Mouse (Mus musculus) lung, embryonic 15.5 days (tissue): Measurements from ENCODE around the gene Il5. TPM values are rescaled to one million over a fixed set of nuclear protein-coding genes. Genes with fewer than 3 reads are reported as not detected.
"Not testable (repeated sequence)": the region's sequence is repeated elsewhere in the genome, so short reads cannot be mapped to it uniquely, and the experiment has no call there.

Experiments
- ATAC-seq: fragments of 200-750 bp; cut with Nextera tagmentation; 2 replicates; pipeline ENCODE4 v1.8.0; 2017; ENCODE audit warnings: moderate number of reproducible peaks, borderline replicate concordance; ENCODE audit not compliant: low FRiP score, low TSS enrichment; ENCODE audit errors: extremely low read depth
- H3K27ac ChIP-seq: fragments of 300-500 bp; sonication (generic); 2 replicates; pipeline ENCODE4 v1.5.1; 2015; ENCODE audit warnings: moderate library complexity, mild to moderate bottlenecking, inconsistent platforms
- H3K27me3 ChIP-seq: fragments of 300-500 bp; sonication (generic); 2 replicates; pipeline ENCODE4 v1.6.1; 2015; ENCODE audit warnings: inconsistent platforms
- H3K36me3 ChIP-seq: fragments of 300-500 bp; sonication (generic); 2 replicates; pipeline ENCODE4 v1.6.1; 2015; ENCODE audit warnings: inconsistent platforms
- H3K4me1 ChIP-seq: fragments of 300-500 bp; sonication (generic); 2 replicates; pipeline ENCODE4 v1.6.1; 2015; ENCODE audit warnings: inconsistent platforms
- H3K4me2 ChIP-seq: fragments of 300-500 bp; sonication (generic); 2 replicates; pipeline ENCODE4 v1.6.1; 2015; ENCODE audit warnings: inconsistent platforms, mild to moderate bottlenecking, moderate library complexity
- H3K4me3 ChIP-seq: fragments of 300-500 bp; sonication (generic); 2 replicates; pipeline ENCODE4 v1.5.1; 2015; ENCODE audit warnings: mild to moderate bottlenecking, inconsistent platforms
- H3K9ac ChIP-seq: fragments of 300-500 bp; sonication (generic); 2 replicates; pipeline ENCODE4 v1.6.1; 2015; ENCODE audit warnings: inconsistent platforms
- H3K9me3 ChIP-seq: fragments of 300-500 bp; sonication (generic); 2 replicates; pipeline ENCODE4 v1.6.1; 2016; ENCODE audit warnings: inconsistent platforms
- WGBS: fragments of 180-500 bp; shearing (Covaris S2); methylation state at CpG from one replicate; pipeline ENCODE4 v1.1.7; 2015; 5-methylcytosine and 5-hydroxymethylcytosine counted together
- polyA plus RNA-seq: library from polyadenylated mRNA; unstranded; fragments of >200 nt; fragmentation: Nextera tagmentation; extraction: Ambion mirVana; gene quantifications from 2 replicates; pipeline ENCODE4 v1.2.1, GENCODE M21; 2015

Il5 gene
- polyA plus RNA-seq, 1 experiment from 2014 or later: 0.15 TPM

DNA sequence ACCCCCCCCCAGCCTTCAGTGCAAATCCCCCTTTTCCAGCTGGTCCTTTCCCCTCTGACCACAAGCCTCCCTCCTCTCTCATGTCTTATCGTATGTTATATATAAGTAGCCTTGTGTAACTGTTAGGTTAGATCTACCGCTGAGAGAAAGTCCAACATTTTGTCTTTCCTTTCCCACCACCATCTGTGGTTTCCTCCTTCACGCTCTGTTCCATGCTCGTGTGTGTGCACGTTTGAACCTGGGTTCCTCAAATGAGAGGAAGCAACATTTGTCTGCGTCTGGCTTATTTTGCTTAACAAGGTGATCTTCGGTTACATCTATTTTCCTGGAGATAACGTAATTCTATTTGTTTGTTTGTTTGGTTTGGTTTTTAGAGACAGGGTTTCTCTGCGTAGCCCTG, 27.4 kb downstream of the Il5 start:
- Histone ChIP-seq H3K27me3 (no peaks in the 10 kb centered on the region), H3K36me3 (no peaks in the 10 kb centered on the region), H3K4me1 (no peaks in the 10 kb centered on the region), H3K9ac (no peak overlapping the region), H3K27ac (no peak overlapping the region), H3K9me3 (no peaks in the 10 kb centered on the region), H3K4me3 (no peak overlapping the region), H3K4me2 (no peak overlapping the region)
- no peak for ATAC-seq
- whole genome bisulfite sequencing: 86% methylated on average over 9 of the region's 9 CpGs

DNA sequence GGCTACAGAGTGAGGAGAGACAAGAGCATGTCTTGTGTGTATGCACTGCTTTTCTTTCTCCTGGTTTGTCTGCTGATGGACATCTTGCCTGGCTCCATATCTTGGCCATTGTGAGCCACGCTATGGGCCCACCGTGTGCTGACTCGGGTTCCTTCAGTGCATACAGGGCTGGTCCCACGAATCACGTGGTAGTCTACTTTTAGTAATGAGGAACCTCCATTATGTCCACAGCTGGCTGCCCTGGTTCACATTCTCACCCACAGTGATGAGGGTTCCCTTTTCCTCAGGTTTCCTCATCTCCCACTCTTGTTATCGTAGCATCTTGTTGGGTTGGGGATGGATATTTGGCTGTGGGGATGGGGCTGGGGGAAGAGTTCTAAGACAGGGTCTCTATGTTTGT, 28.0 kb downstream of the Il5 start:
- WGBS: 91% methylated on average over 6 of the region's 6 CpGs
- no peak for ATAC-seq

DNA sequence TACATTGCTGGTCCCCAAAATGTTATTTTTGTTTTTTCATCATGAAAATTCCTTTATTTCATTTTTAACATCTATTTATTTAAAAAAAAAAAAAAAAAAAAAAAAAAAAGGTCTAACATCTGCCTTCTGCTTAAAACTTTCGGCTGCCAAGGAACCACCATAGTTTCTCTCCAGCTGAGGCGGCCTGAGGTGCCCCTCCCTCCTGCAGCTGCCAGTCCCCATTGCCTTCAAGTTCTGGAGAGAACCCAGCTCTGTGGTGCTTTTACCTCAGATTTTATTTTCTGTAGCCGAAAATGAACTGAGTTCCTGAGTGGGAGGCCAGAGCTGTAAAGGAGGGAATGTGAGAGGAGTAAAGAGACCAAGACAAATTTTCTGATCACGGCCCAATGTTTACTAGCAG, 28.7 kb downstream of the Il5 start:
- H3K27ac ChIP-seq: no peak overlapping the region
- H3K4me2 ChIP-seq: no peak overlapping the region
- H3K9me3 ChIP-seq: no peaks in the 10 kb centered on the region
- no peak for ATAC-seq
- no peaks in the 10 kb centered on the region for H3K27me3 ChIP-seq
- H3K36me3 ChIP-seq: no peaks in the 10 kb centered on the region
- WGBS: 40% methylated on average over 4 of the region's 4 CpGs
- no peaks in the 10 kb centered on the region for H3K4me1 ChIP-seq
- no peak overlapping the region for H3K4me3 ChIP-seq
- H3K9ac ChIP-seq: no peak overlapping the region

More for the DNA sequence above, 28.0 kb downstream of the Il5 start:
- no peak overlapping the region for H3K9ac ChIP-seq
- no peak overlapping the region for H3K4me2 ChIP-seq
- H3K27me3 ChIP-seq: no peaks in the 10 kb centered on the region
- no peaks in the 10 kb centered on the region for H3K4me1 ChIP-seq
- H3K36me3 ChIP-seq: no peaks in the 10 kb centered on the region
- H3K9me3 ChIP-seq: no peaks in the 10 kb centered on the region
- no peak overlapping the region for H3K4me3 ChIP-seq
- H3K27ac ChIP-seq: no peak overlapping the region

DNA sequence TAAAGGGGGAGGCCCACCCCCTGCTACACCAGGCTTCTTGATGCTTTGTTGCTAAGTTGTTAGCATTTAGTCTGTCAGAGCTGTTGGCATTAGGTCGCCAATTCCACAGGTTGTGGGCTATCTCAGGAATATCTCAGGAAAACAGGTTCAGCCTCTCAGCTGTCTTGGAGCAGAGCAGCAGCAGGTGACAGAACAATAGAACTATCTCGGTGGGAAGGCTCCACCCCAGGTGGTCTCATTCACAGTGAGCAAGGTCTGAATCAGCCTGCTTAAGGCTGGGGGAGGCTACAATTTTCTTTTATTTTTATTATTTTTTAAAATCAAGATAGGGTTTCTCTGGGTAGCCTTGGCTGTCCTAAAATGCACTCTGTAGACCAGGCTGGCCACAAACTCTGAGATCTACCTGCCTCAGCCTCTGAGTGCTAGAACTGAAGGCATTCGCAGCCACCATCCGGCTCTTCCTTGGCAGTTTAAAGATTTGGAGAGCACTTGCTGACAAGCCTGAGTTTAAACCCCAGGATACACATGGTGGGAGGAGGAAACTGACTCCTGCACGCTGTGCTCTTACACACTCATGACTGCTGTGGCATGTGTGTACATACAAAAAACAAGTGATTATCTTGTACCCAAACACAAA, 29.2 kb downstream of the Il5 start:
- ATAC-seq: no peak
- H3K4me3 ChIP-seq: no peak overlapping the region
- no peak overlapping the region for H3K27ac ChIP-seq
- H3K36me3 ChIP-seq: no peaks in the 10 kb centered on the region
- WGBS: 48% methylated on average over 5 of the region's 5 CpGs
- no peak overlapping the region for H3K9ac ChIP-seq
- H3K4me1 ChIP-seq: no peaks in the 10 kb centered on the region
- no peaks in the 10 kb centered on the region for H3K9me3 ChIP-seq
- no peak overlapping the region for H3K4me2 ChIP-seq
- H3K27me3 ChIP-seq: no peaks in the 10 kb centered on the region

DNA sequence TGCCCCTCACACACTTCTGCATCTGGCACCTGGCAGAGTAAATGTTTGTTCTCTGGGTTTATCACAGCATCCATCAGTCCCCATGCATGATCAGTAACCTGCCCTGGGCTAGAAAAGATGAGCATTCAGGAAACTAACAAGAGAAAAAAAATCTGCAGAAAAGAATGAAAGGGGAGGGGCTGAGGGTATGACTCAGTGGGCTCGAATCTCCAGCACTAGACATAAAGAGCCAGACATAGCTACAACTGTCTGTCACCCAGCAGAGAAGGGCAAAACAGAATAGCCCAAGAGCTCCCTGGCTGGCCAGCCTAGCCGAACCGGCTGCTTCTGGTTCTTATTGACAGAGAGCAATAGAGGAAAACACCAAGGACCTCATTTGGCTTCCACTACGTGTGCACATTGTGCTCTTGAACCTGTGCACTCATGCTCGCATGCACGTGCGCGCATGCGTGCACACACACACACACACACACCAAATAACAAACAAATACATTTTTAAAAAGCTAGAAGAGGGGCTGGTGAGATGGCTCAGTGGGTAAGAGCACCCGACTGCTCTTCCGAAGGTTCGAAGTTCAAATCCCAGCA, 34.5 kb downstream of the Il5 start:
- Histone ChIP-seq H3K27me3 (no peaks in the 10 kb centered on the region), H3K4me2 (no peak overlapping the region), H3K4me1 (peaks cover 15% of the 10 kb centered on the region), H3K9ac (no peak overlapping the region), H3K27ac (no peak overlapping the region), H3K9me3 (no peaks in the 10 kb centered on the region), H3K4me3 (no peak overlapping the region), H3K36me3 (no peaks in the 10 kb centered on the region)
- ATAC-seq: no peak
- WGBS: 73% methylated on average over 12 of the region's 12 CpGs

DNA sequence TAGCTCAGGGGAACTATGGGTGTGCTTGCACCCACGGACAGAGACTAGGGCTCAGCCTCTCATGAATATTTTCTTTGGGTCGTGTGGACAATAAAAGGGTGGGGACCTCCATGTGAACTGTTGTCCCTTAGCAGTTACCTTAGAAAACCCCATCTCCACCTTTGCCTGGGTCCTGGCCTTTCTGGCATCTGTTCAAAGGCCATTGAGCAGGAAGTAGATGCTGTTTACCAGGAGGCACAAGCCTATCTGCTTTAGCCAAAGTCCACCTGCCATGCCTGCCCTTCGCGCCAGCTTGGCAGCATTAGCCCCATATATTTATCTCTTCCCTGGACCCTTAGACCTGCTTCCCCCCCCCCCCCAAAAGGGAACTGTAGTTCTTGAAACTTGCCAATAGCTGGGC, 37.0 kb downstream of the Il5 start:
- no peak for ATAC-seq
- peaks cover 38% of the 10 kb centered on the region for H3K4me1 ChIP-seq
- H3K27ac ChIP-seq: no peak overlapping the region
- 85% methylated on average over 4 of the region's 4 CpGs for WGBS
- H3K9me3 ChIP-seq: no peaks in the 10 kb centered on the region
- H3K36me3 ChIP-seq: no peaks in the 10 kb centered on the region
- no peak overlapping the region for H3K4me2 ChIP-seq
- H3K4me3 ChIP-seq: no peak overlapping the region
- H3K9ac ChIP-seq: no peak overlapping the region
- H3K27me3 ChIP-seq: no peaks in the 10 kb centered on the region

DNA sequence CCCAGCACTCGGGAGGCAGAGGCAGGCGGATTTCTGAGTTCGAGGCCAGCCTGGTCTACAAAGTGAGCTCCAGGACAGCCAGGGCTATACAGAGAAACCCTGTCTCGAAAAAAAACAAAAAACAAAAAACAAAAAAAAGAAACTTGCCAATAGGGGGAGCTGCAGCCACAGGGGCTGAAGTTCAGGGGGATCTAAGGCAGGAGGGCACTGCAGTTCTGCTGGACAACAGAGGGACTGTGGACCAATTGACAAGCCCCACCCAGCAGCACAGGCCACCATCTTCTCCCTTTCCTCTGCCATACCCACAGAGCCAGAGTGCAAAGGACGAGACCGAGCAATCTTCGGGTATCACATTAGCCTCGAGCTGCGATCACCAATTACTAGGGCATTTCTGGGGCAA, 37.4 kb downstream of the Il5 start:
- not testable (repeated sequence) for H3K36me3 ChIP-seq, H3K27ac ChIP-seq, H3K27me3 ChIP-seq, H3K9ac ChIP-seq, ATAC-seq, H3K4me3 ChIP-seq, H3K4me2 ChIP-seq, H3K9me3 ChIP-seq
- WGBS: 81% methylated on average over 9 of the region's 9 CpGs
- peaks cover 42% of the 10 kb centered on the region for H3K4me1 ChIP-seq

DNA sequence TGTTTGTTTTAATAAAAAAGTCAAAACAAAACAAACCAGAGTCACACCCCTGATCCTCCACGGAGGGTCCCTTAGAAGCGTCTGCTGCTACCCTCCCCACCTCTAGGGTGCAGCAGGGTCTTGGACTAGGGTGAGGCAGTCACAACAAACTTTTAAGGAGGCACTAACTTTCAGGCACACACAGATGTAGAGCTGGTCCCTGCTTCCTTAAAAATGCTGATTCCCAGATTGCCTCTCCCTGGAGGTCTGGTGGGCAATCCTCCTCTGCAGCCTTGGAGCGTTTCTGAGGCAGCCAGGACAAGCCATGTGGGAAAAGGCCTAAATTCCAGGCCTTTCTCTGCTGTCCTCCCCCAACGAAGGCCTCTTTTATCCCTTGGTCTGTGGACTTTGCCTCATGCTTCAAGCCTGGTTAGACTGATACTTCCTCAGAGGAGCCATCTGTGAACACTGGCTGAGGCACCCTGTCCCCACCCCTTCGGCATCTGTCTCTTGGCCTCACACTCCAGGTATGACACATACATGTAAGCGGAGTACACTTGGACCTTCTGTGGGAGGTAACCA, 38.3 kb downstream of the Il5 start:
- H3K27ac ChIP-seq: no peak overlapping the region
- no peak overlapping the region for H3K4me2 ChIP-seq
- H3K36me3 ChIP-seq: no peaks in the 10 kb centered on the region
- WGBS: 46% methylated on average over 6 of the region's 6 CpGs
- H3K4me1 ChIP-seq: peaks cover 50% of the 10 kb centered on the region
- no peak overlapping the region; the same call in 1 of the 2 replicates for H3K9ac ChIP-seq
- no peaks in the 10 kb centered on the region for H3K27me3 ChIP-seq
- no peak overlapping the region for H3K4me3 ChIP-seq
- H3K9me3 ChIP-seq: no peaks in the 10 kb centered on the region
- ATAC-seq: no peak

DNA sequence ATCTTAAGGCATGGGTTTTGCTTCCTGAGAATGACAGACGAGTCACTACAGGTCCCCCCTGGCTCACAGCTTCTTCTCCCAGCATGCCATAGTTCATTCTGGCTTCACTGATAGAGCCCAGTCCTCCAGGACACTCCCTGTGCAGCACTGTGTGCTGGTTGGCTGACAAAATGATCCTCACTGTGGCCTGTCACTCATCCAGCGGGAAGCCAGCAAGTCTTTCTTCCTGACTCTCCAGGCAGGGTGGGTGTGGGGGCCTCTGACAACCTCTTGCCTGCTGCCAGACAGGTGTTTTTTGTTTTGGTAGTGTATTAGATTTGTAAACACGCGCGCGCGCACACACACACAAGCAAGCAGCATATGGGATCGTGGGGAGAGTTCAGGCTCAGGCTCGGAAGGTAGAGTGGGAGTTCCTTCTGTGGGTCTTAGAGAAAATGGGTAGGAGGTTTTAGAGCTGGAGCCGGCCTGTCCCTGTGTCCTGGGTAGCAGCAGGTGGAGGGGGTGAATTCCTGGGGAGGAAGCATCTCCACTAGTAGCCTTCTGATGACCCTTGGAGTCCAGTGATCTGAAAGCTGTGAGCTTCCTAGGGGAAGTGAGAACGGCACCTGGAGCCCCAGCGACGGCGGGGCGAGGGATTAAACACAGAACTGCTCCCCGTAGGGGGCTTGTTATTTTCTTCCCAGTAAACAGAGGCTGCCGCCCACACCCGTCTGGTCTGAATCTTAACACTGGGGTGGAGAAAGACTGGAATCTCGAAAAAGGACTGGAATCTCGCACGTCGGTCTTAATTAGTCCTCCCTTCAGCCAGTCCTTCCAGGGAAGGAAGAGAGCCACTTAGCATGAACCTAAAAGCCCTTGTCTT, 39.2 kb downstream of the Il5 start:
- ATAC-seq: no peak
- no peaks in the 10 kb centered on the region for H3K27me3 ChIP-seq
- no peaks in the 10 kb centered on the region for H3K36me3 ChIP-seq
- no peak overlapping the region for H3K4me3 ChIP-seq
- H3K4me1 ChIP-seq: peaks cover 60% of the 10 kb centered on the region
- WGBS: 24% methylated on average over 22 of the region's 22 CpGs
- no peaks in the 10 kb centered on the region for H3K9me3 ChIP-seq
- H3K9ac ChIP-seq: no peak overlapping the region
- H3K4me2 ChIP-seq: peak overlapping the region; percentile 2; the same call in 1 of the 2 replicates
- no peak overlapping the region; the same call in 1 of the 2 replicates for H3K27ac ChIP-seq

DNA sequence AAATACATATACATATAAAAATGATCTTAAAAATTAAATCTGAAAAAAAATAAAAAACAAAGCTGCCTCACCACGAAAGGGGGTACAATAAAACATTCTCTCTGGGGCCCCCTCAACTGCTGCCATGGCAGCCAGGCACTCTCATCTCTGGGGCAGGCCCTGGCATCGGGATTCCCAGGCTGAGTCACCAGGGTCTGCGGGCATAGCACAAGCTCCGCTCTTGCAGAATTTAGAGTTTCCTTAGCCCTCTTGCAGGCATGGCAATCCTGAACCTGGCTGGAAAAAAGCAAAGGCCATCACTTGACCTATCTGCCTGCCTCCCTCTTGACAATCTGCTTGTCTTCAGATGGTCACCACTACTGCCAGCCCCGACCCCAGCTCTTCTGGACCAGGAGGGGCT, 40.7 kb downstream of the Il5 start:
- no peaks in the 10 kb centered on the region for H3K9me3 ChIP-seq
- no peak overlapping the region for H3K9ac ChIP-seq
- H3K4me3 ChIP-seq: no peak overlapping the region
- ATAC-seq: no peak
- H3K36me3 ChIP-seq: no peaks in the 10 kb centered on the region
- H3K4me2 ChIP-seq: no peak overlapping the region
- H3K27ac ChIP-seq: peak overlapping the region; percentile 96
- H3K4me1 ChIP-seq: peaks cover 61% of the 10 kb centered on the region
- H3K27me3 ChIP-seq: no peaks in the 10 kb centered on the region
- 62% methylated on average over 5 of the region's 5 CpGs for WGBS

DNA sequence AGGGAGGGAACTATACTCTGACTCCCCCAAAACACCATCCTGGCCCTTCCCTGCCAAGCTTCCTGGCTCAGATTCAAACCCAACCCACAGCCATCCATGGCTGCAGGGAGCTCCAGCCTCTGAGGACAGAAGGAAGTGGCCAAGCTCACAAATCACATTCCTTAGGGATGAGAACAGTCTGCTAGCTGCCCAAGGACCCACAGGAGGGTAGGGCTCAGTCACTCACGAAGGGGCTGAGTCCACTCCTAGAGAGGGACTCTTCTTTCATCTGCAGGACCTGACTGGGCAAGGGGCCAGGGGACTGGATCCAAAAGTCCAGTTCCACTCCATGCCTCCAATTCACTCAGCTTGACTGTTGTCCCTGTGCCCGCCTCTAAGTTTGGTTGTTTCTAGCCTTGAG, 41.2 kb downstream of the Il5 start:
- Histone ChIP-seq H3K4me2 (peak overlapping the region; percentile 71), H3K36me3 (no peaks in the 10 kb centered on the region), H3K4me3 (no peak overlapping the region), H3K4me1 (peaks cover 61% of the 10 kb centered on the region), H3K9ac (no peak overlapping the region), H3K9me3 (no peaks in the 10 kb centered on the region), H3K27ac (peak overlapping the region; percentile 96), H3K27me3 (no peaks in the 10 kb centered on the region)
- 15% methylated on average over 2 of the region's 2 CpGs for WGBS
- ATAC-seq: peak; percentile 68

DNA sequence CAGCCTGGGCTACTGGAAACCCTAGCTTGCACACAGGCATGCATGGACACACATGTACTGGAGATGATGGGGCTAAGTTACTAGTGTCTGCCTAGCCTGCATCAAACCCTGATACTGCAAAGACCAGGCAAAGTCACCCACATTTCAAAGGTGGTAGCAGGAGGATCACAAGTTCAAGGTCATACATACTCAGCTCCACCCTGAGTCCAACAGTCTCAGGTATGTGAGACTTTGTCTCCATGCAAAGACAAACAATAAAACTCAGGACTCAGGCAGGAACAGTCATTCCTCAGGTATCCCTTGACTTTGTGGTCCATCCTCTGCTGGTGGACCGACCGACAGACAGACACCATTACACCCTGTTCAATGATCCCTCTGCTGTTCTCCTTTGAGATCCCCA, 41.8 kb downstream of the Il5 start:
- peaks cover 61% of the 10 kb centered on the region for H3K4me1 ChIP-seq
- peak overlapping the region; percentile 26 for H3K4me3 ChIP-seq

More for the DNA sequence above, 41.8 kb downstream of the Il5 start:
- H3K27me3 ChIP-seq: no peaks in the 10 kb centered on the region
- H3K36me3 ChIP-seq: no peaks in the 10 kb centered on the region
- H3K9me3 ChIP-seq: no peaks in the 10 kb centered on the region
- peak overlapping the region; percentile 96 for H3K27ac ChIP-seq
- peak overlapping the region; percentile 14 for H3K9ac ChIP-seq
- no peak for ATAC-seq
- 43% methylated on average over 2 of the region's 2 CpGs for WGBS
- peak overlapping the region; percentile 71 for H3K4me2 ChIP-seq
